Mouse (Mus musculus) spleen, embryonic (tissue): ENCODE results near the gene Igf2bp1.

Experiments used
- CTCF ChIA-PET: fragments of 350-600 bp; sonication (Branson Sonifier 250); formaldehyde crosslinking; loops from one replicate; lab custom pipeline; 2022; lab: Charles Lee

The Igf2bp1 gene

DNA sequence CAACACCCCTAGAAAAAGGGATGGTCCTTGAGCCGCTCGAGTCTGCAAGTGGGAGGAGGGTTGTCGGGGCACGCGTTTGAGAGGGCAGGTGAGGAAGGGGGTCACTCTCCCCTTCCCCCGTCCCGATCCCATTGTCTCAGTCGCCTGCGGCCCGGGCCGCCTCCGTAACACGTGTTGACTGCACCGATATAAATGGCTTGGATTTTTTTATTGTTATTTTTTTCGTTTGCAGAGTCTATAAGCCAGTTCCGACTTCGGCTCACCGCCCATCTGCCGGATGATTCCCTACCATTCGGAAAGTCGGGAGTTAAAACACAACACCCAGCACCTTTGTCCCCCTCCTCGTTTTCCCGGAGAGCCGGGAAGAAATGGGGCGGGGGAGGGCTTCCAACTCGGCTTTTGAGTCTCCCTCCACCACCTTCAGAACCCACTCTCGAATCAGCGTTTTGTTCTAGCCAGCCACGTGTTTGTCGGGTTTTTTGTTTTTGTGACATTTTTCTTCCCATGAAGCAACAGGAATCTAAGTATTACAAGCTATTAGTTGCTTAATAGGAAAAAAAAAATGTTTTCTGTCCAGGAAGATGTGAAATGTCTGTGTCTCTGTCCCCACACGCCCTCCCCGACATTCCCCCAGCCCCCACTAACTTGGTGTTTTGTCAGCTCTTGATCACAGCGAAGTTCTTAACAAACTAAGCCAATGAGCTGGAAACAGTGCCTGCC is 1.9 kb upstream of the Igf2bp1 start:
- CTCF ChIA-PET: no interaction called here

DNA sequence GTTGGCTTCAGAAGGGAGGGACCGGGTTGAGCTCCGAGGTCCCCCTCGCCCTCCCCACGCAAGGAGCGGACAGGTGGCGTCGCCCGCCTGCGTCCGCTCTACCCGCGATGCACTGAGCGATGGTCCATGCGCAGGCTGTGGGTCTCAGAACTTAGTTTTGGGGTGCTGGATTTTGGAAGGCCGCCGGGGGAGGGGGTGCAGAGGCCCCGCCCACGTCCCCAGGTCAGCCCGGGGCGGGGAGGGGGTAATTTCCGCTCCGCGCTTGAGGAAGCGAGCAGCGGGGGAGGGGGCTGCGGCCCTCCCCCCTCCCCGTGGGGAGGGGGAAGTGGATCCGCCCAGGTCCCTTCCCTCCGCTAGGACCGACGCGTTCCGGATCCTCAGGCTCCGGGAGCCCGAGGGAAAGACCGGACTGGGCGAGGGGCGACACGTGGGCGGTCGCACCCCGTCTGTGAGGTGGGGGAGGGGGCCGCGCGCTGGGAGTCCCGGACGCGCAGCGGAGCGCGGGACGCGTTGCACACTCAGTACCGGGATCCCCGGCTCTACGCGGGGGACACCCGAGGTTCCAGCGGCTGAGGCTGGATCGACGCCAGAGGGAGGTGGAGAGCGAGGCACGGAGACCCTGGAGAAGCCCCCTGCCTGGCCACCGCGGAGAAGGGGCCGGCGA is 1.2 kb upstream of the Igf2bp1 start:
- CTCF ChIA-PET: no interaction called here

DNA sequence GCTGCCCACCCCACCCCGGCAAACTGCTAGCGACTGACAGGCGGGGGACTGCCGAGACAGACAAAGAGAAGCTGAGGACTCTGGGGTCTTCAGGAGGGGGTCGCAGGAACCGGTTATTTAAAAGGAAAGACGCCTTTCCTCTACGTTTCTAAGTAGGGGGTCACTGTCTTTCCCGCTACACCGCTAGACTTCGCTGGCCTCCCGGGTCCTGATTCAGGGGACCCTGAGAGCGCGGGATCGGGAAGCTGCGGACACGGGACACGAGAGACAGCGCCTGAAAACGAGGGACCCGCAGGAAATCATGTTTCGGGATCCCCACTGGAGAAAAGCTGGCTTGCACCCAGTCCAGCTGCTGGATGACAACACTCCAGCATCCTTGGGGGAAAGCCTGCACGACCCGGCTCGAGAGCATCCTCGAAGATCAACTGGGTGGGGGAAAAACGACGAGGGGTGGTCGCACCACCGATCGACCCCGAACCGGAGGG is 669 bp upstream of the Igf2bp1 start:
- CTCF ChIA-PET: no interaction called here

DNA sequence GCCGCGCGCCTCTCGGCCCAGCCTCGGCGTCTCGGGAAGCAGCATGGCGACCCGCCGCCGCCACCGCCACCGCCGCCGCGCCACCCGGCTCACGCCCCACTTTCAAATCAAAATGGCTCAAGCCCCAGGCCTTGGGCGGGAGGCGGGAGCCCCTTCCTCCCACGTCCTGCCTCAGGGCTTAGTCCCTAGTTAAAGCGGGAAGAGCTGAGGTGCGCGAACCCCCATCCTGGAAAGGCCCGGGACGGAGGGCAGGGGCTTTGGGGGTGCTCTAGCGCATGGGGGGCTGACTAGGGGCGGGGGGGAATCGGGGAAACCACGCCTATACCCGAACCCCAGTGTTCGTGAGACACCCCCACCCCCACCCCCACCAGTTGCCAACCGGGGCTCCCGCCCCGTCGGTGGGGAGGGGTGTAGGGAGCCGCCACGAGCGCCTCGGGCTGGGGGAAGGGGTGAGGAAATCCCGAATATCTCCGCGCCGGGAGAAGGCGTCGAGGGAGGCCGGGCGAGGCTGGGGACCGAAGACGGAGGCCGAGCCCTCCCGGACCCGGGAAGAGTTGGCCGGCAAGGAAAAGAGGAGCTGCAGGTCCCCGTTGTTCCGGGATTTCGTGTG is 842 bp downstream of the Igf2bp1 start:
- CTCF ChIA-PET: no interaction called here

GRCm38 (mm10) chr11:96003969-96004792 is 1.6 kb downstream of the Igf2bp1 start:
- CTCF ChIA-PET: interaction anchor here (0.7 kb wide), 1 partner anchor 12 kb away, joined by 4 read pairs; no protein-coding TSS in a partner anchor

GRCm38 (mm10) chr11:96003100-96003900 is 2.4 kb downstream of the Igf2bp1 start:
- CTCF ChIA-PET: interaction anchor here (0.7 kb wide), 1 partner anchor 11 kb away, joined by 4 read pairs; no protein-coding TSS in a partner anchor

GRCm38 (mm10) chr11:95994151-95994550 is 11.6 kb downstream of the Igf2bp1 start:
- CTCF ChIA-PET: no interaction called here

DNA sequence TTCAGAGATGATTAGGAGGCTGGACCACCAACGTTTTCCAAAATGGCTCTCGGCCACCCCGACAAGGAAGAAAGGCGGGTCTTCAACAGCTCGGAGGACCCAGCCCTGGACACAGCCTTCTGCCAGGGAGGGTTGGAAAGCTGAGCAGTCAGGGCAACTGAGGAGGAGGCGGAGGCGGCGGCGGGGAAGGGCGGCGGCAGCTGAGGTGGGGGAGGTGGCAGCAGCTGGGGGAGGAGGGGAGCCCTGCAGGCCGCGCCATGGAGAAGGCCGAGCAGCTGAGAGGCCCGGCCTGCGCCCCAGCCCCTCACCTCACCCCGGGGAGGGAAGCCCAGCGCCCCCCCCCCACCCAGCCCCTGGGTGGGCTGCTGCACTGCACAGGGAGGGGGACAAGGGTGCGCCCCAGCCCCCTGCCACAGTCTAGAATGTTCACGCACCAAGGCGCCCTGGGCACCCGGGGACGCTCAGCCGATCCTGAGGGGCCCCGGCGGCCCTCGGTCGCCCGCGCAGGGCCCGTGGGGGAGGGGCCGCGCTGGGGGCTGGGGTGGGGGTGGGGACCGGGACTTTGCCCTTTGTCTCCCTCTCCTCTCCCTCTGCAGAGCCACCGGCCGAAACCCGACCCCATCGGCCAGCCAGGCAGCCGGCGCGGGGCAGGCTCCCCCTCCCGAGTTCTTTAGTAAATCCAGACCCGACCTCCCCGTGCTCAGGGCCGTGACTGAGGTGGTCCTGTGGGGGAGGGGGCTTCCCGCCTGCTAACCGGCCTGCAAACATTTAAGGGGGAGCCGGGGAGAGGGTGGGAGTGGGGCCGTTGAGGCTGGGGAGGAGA is 14.6 kb downstream of the Igf2bp1 start:
- CTCF ChIA-PET: no interaction called here

- CTCF ChIA-PET: no interaction called here
Measured at GRCm38 (mm10) chr11:95990431-95990830, 15.3 kb downstream of the Igf2bp1 start.

DNA sequence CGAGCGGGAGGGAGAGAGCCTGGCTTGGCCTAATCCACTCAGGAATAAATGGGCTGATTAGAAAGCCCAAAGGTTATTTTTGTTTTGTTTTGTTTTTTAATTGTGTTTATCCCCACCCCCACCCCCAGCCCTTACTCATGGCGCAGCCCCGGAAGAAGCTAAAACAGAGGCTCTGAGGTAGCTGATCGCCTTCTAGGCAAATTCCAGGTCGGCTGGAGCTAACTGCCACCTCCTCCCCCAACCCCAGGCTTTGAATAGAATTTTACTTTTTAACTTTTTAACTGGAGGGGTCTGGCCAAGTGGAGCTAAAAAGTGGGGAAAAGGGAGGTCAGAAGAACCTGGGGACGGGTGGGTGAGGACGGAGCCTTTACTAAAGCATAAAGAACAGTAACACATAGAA is 15.9 kb downstream of the Igf2bp1 start:
- CTCF ChIA-PET: no interaction called here

DNA sequence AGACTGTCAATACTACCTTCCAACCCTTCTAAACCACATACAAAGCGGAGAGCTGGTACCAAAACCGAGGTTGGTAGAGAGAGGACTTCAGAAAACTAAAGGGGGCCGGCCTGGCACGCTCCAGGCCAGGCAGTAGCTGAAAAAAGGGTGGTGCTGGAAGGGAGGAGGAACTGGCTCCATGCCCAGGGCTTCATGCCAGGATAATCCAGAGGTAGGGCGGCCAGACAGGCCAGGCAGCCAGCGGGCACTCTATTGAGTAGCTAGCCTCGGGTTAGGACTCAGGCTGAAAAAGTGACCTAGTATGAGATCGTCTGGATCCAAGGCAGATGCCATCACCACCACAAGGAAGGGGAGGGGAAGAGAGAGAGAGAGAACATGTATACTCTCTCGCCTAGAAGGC is 17.2 kb downstream of the Igf2bp1 start:
- CTCF ChIA-PET: no interaction called here

GRCm38 (mm10) chr11:95987854-95988447 is 17.8 kb downstream of the Igf2bp1 start:
- CTCF ChIA-PET: no interaction called here

GRCm38 (mm10) chr11:95982475-95982874 is 23.3 kb downstream of the Igf2bp1 start:
- CTCF ChIA-PET: interaction anchor here (0.5 kb wide), 1 partner anchor 108 kb away, joined by 18 read pairs; no protein-coding TSS in a partner anchor

DNA sequence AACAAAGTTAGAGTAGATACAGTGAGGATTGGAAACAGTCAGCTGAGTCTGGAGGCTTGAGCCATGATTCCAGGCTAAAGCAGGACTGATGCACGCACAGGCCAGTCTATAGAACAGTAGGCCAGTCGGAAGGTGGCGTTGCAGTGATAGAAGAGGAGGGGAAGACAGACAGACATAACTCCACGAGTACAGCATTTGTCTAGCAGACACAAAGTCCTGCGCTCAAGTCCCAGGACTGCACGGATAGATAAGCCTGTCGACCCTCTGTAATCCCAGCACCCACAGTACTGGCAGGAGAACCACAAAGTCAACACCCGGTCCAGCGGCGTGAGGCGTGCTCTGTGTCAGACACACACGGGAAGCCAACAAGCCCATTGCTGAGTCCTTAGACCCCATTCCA is 23.9 kb downstream of the Igf2bp1 start:
- CTCF ChIA-PET: no interaction called here

DNA sequence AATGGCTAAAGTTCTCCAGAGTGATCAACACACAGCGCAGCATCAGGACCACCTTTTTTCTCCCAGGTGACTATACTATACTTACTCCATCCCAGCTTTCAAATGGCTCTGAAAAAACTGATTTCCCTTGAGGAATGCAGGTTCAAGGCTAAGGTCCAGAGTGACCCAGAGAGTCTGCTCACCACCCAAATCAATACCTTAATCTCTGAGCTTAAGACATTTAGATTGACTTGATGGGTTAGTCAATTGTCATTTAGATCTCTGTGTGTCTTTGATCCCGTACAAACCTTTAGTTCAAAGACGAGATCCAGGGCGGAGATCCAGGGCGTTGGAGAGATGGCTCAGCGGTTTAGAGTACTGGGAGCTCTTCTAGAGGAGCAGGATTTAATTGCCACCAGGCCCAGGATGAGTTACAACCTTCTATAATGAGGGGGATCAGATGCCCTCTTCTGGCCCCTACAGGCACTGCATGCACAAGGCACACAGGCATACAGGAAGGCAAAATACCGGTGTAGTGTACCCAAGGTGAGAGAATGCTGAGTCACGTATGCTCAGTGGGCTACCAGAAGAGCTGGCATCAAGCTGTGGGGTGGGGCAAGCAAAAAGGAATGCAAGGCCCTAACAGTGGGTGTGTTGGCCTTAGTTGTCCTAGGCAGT is 24.9 kb downstream of the Igf2bp1 start:
- CTCF ChIA-PET: interaction anchor here (0.6 to 1.2 kb wide), 2 partner anchors 151 to 153 kb away, joined by 3 to 9 read pairs; no protein-coding TSS in a partner anchor

GRCm38 (mm10) chr11:95978487-95978886 is 27.3 kb downstream of the Igf2bp1 start:
- CTCF ChIA-PET: no interaction called here

DNA sequence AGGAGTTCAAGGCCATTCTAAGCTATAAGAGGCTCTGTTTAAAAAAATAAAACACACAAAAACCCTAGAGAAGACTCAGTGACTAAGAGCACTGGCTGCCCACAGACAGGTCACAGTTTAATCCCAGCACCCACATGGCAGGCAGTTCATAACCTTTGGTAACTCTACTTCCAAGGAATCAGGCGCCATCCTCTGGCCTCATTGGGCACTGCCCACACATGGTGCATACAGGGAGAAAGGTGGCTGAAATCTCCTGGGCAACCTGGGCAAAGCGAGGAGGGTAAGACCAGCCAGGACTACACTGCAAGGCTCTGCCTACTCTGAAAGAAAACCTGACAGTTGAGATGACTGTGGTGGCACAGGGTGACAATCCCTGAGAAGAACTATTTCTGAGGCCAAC is 29.4 kb downstream of the Igf2bp1 start:
- CTCF ChIA-PET: no interaction called here

DNA sequence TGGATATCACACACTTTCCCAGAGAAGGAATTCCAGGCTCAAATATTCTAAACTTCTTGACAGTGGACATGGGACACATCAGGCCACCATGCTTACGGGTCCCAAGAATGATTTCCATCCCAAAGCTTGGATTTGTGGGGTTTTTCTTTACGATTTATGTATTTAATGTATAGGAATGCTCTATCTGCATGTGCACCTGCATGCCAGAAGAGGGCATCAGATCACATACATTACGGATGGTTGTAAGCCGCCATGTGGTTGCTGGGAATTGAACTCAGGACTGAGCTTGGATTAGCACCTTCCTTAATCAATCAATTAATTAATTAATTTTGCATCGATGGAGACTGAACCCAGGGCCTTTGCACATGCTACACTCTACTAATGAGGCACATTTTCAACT is 30.0 kb downstream of the Igf2bp1 start:
- CTCF ChIA-PET: no interaction called here

DNA sequence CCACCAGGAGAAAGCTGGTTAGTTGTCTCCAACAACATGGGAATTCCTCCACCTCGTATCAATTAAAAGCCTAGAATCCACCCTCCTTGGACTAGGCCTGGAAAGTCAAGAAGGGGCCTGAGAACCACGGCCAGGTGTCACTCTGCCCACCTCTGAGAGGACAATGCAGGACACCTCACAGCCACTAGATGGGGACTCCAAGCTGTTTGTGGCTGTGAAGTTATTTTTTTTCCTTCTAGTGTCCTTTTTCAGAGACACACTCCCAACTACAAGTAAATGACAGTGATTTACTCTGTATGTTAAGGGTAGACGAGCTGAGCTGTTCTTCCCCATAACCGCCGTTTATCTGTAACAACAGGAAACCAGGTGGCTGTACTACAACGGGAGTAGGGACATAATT is 32.6 kb downstream of the Igf2bp1 start:
- CTCF ChIA-PET: no interaction called here
